13 mouse cellular contexts compared by ENCODE assay signal in the genomic region with DNA sequence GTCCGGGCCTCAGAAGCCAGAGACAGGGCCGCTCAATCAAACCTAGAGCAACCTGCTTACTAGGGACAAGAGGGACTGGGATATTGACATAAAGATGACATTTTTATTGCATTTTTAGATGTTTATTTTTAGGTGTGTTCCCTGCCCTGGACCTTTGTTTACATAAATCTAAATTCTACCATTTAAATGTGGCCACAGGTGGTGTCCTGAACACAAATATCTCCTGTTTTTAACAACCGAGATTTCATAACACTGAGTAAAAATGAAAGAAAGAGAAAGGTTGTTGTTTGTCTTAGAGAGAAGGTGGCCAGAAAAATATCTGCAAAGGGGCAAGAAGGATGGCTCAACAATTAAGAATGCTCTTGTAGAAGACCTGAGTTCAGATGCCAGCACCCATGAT. TPM values are rescaled to one million over a fixed set of nuclear protein-coding genes. Genes with fewer than 3 reads are reported as not detected.
"Had no signal": no experiment of that assay in that cellular context is flagged by ENCODE, and none has a peak within 500 bp of the region (broad histone marks: within the 10 kb centered on the region; RNA-seq: fewer than 3 reads in every experiment).

No protein-coding gene starts in this region.

- H3K27me3 ChIP-seq: kidney, embryonic 15.5 days; midbrain, embryonic 13.5 days; neural tube, embryonic 12.5 days had no signal

- H3K4me3 ChIP-seq: kidney, embryonic 15.5 days; limb, embryonic 13.5 days; midbrain, embryonic 13.5 days; neural tube, embryonic 12.5 days had no signal

- H3K36me3 ChIP-seq: kidney, embryonic 15.5 days; limb, embryonic 13.5 days; midbrain, embryonic 13.5 days; neural tube, embryonic 12.5 days had no signal

- H3K9ac ChIP-seq: kidney, embryonic 15.5 days; limb, embryonic 13.5 days; liver, embryonic 14.5 days; midbrain, embryonic 13.5 days; neural tube, embryonic 12.5 days had no signal

- H3K4me1 ChIP-seq: neural tube, embryonic 12.5 days had no signal

- H3K27ac ChIP-seq: kidney, embryonic 15.5 days; limb, embryonic 13.5 days; liver, embryonic 14.5 days; midbrain, embryonic 13.5 days; neural tube, embryonic 12.5 days had no signal

- H3K4me2 ChIP-seq: midbrain, embryonic 13.5 days had no signal

- DNase-seq: kidney, postnatal 14 days; lung, adult 18-20 months; right cerebral cortex, postnatal 4 days; spleen, adult 18-20 months; thymus, adult 18-20 months; thymus, postnatal 14 days had no signal

- ATAC-seq: midbrain, embryonic 13.5 days had no signal

RNA-seq across cellular contexts. Expression of a gene that starts 51.0 kb away (rescaled TPM):
- total RNA-seq: megakaryocyte-erythroid progenitor cell, adult 5-6 weeks; neutrophil, adult 5-6 weeks had no signal
